Mouse (Mus musculus): ENCODE measurements around the gene F830045P16Rik. TPM values are rescaled to one million over a fixed set of nuclear protein-coding genes. Genes with fewer than 3 reads are reported as not detected.
A peak's percentile ranks its signal among the peaks of the same experiment; 100 is the strongest.

The F830045P16Rik gene
- total RNA-seq, 1 experiment, result not detected

GRCm38 (mm10) chr2:129420897-129421561 is 115.4 kb downstream of the F830045P16Rik start:
- no peak for TF ChIP-seq ZC3H11A (IDR thresholded peaks at IDR 0.05; ENCODE audit: borderline replicate concordance, low read depth, low read length)
- no peak for TF ChIP-seq MAFK (IDR thresholded peaks at IDR 0.05; ENCODE audit: insufficient read depth, low read depth, low read length)
- no peak for TF ChIP-seq HCFC1 (IDR thresholded peaks at IDR 0.05; ENCODE audit: borderline replicate concordance, insufficient read depth, low read length)
- no peak for TF ChIP-seq ZNF384 (IDR thresholded peaks at IDR 0.05; ENCODE audit: low read depth, low read length)
- DNase-seq (ENCODE audit: low read depth, low spot score), result peak; percentile 35

GRCm38 (mm10) chr2:129419361-129419880 is 117.0 kb downstream of the F830045P16Rik start:
- no peak for TF ChIP-seq MAFK (IDR thresholded peaks at IDR 0.05; ENCODE audit: insufficient read depth, low read depth, low read length)
- no peak for TF ChIP-seq ZNF384 (IDR thresholded peaks at IDR 0.05; ENCODE audit: low read depth, low read length)
- TF ChIP-seq ZC3H11A (IDR thresholded peaks at IDR 0.05; ENCODE audit: borderline replicate concordance, low read depth, low read length), result no peak
- H3K4me3 ChIP-seq (ENCODE audit: insufficient read depth in 1 of 2, low read depth in 1 of 2, low read length in 2 of 2, poor library complexity in 1 of 2, severe bottlenecking in 1 of 2), result no peak overlapping the region; a peak in 1 of 4 replicates
- no peak for DNase-seq (ENCODE audit: low read depth, low spot score)

More at GRCm38 (mm10) chr2:129420897-129421561, 115.4 kb downstream of the F830045P16Rik start:
- in situ Hi-C loops (cut with MboI; ENCODE audit: low sequenced_read_pairs in 2 of 2, unreplicated experiment in 2 of 2), result no loop called here
- H3K4me1 ChIP-seq (ENCODE audit: control insufficient read depth in 2 of 2, insufficient read depth in 2 of 2, low read length in 2 of 2, poor library complexity in 1 of 2), result peaks cover 4 to 10% of the 10 kb centered on the region in 2 experiments; a peak in 3 of 4 replicates
- H3K27ac ChIP-seq (ENCODE audit: insufficient read depth, low read depth, low read length, poor library complexity, severe bottlenecking), result peak overlapping the region; percentile 58; the same call in 1 of the 2 replicates
- H3K4me3 ChIP-seq (ENCODE audit: insufficient read depth in 1 of 2, low read depth in 1 of 2, low read length in 2 of 2, poor library complexity in 1 of 2, severe bottlenecking in 1 of 2), result peak overlapping the region in 1 of 2 experiments; percentile 5; a peak in 2 of 4 replicates
- no peaks in the 10 kb centered on the region for H3K9me3 ChIP-seq (ENCODE audit: control insufficient read depth, insufficient read depth, low read depth, low read length)
- H3K36me3 ChIP-seq (ENCODE audit: control insufficient read depth, insufficient read depth, low read length, poor library complexity, severe bottlenecking), result no peaks in the 10 kb centered on the region
- no peak overlapping the region for H3K9ac ChIP-seq (ENCODE audit: insufficient read depth, low read depth, low read length, poor library complexity, severe bottlenecking)

GRCm38 (mm10) chr2:129414593-129414992 is 121.8 kb downstream of the F830045P16Rik start:
- in situ Hi-C loops (cut with MboI; ENCODE audit: low sequenced_read_pairs in 2 of 2, unreplicated experiment in 2 of 2), result no loop called here
- Histone ChIP-seq H3K4me3 (ENCODE audit: insufficient read depth in 1 of 2, low read depth in 1 of 2, low read length in 2 of 2, poor library complexity in 1 of 2, severe bottlenecking in 1 of 2) (no peak overlapping the region), H3K9me3 (ENCODE audit: control insufficient read depth, insufficient read depth, low read depth, low read length) (no peaks in the 10 kb centered on the region), H3K4me1 (ENCODE audit: control insufficient read depth in 2 of 2, insufficient read depth in 2 of 2, low read length in 2 of 2, poor library complexity in 1 of 2) (peaks cover 0 to 2% of the 10 kb centered on the region in 2 experiments; a peak in 2 of 4 replicates), H3K36me3 (ENCODE audit: control insufficient read depth, insufficient read depth, low read length, poor library complexity, severe bottlenecking) (no peaks in the 10 kb centered on the region), H3K27ac (ENCODE audit: insufficient read depth, low read depth, low read length, poor library complexity, severe bottlenecking) (no peak overlapping the region), H3K9ac (ENCODE audit: insufficient read depth, low read depth, low read length, poor library complexity, severe bottlenecking) (no peak overlapping the region)
- no peak for DNase-seq (ENCODE audit: low read depth, low spot score)
- TF ChIP-seq ZC3H11A (IDR thresholded peaks at IDR 0.05; ENCODE audit: borderline replicate concordance, low read depth, low read length), result no peak
- no peak for TF ChIP-seq HCFC1 (IDR thresholded peaks at IDR 0.05; ENCODE audit: borderline replicate concordance, insufficient read depth, low read length)
- no peak for TF ChIP-seq CHD2 (IDR thresholded peaks at IDR 0.05; ENCODE audit: low read depth, low read length)
- no peak for TF ChIP-seq ZNF384 (IDR thresholded peaks at IDR 0.05; ENCODE audit: low read depth, low read length)
- TF ChIP-seq MAFK (IDR thresholded peaks at IDR 0.05; ENCODE audit: insufficient read depth, low read depth, low read length), result no peak

More at GRCm38 (mm10) chr2:129419361-129419880, 117.0 kb downstream of the F830045P16Rik start:
- Histone ChIP-seq H3K36me3 (ENCODE audit: control insufficient read depth, insufficient read depth, low read length, poor library complexity, severe bottlenecking) (no peaks in the 10 kb centered on the region), H3K4me1 (ENCODE audit: control insufficient read depth in 2 of 2, insufficient read depth in 2 of 2, low read length in 2 of 2, poor library complexity in 1 of 2) (peaks cover 4 to 10% of the 10 kb centered on the region in 2 experiments; a peak in 3 of 4 replicates), H3K9ac (ENCODE audit: insufficient read depth, low read depth, low read length, poor library complexity, severe bottlenecking) (no peak overlapping the region), H3K27ac (ENCODE audit: insufficient read depth, low read depth, low read length, poor library complexity, severe bottlenecking) (no peak overlapping the region), H3K9me3 (ENCODE audit: control insufficient read depth, insufficient read depth, low read depth, low read length) (no peaks in the 10 kb centered on the region)
- in situ Hi-C loops (cut with MboI; ENCODE audit: low sequenced_read_pairs in 2 of 2, unreplicated experiment in 2 of 2), result no loop called here

DNA sequence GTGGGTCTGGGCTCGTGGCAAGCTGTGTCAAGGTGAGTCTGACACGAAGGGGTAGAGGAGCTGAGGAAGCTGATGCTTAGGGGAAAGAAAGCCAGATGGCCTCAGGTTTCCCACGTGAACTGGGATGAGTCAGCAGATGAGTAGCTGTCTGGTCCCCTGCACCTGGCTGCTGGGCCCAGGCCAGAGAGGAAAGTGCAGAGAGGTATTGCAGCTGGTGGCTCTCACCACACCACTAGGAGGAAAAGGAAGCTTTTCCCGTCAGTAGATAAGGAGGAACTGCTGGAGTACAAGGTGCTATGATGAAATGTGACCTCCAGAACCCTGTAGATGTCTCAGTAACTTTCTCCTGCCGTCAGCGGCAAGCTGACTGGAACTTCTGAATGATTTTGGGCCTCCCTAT is 122.9 kb downstream of the F830045P16Rik start:
- Histone ChIP-seq H3K4me3 (ENCODE audit: insufficient read depth in 1 of 2, low read depth in 1 of 2, low read length in 2 of 2, poor library complexity in 1 of 2, severe bottlenecking in 1 of 2) (no peak overlapping the region), H3K9ac (ENCODE audit: insufficient read depth, low read depth, low read length, poor library complexity, severe bottlenecking) (no peak overlapping the region), H3K9me3 (ENCODE audit: control insufficient read depth, insufficient read depth, low read depth, low read length) (no peaks in the 10 kb centered on the region), H3K4me1 (ENCODE audit: control insufficient read depth in 2 of 2, insufficient read depth in 2 of 2, low read length in 2 of 2, poor library complexity in 1 of 2) (no peaks in the 10 kb centered on the region; a peak in 1 of 4 replicates), H3K36me3 (ENCODE audit: control insufficient read depth, insufficient read depth, low read length, poor library complexity, severe bottlenecking) (no peaks in the 10 kb centered on the region), H3K27ac (ENCODE audit: insufficient read depth, low read depth, low read length, poor library complexity, severe bottlenecking) (no peak overlapping the region)
- DNase-seq (ENCODE audit: low read depth, low spot score), result no peak
- TF ChIP-seq CHD2 (IDR thresholded peaks at IDR 0.05; ENCODE audit: low read depth, low read length) (no peak), ZNF384 (IDR thresholded peaks at IDR 0.05; ENCODE audit: low read depth, low read length) (no peak), ZC3H11A (IDR thresholded peaks at IDR 0.05; ENCODE audit: borderline replicate concordance, low read depth, low read length) (no peak), MAFK (IDR thresholded peaks at IDR 0.05; ENCODE audit: insufficient read depth, low read depth, low read length) (peak; percentile 72), HCFC1 (IDR thresholded peaks at IDR 0.05; ENCODE audit: borderline replicate concordance, insufficient read depth, low read length) (no peak)
- in situ Hi-C loops (cut with MboI; ENCODE audit: low sequenced_read_pairs in 2 of 2, unreplicated experiment in 2 of 2), result no loop called here
